In genomic region chr11:120465521-120465920, GRCm38 (mm10) we compare ENCODE assay signal across 14 mouse cellular contexts. TPM values are rescaled to one million over a fixed set of nuclear protein-coding genes. Genes with fewer than 3 reads are reported as not detected.
DNase-seq lines count a peak whose midpoint lies in the region; ATAC-seq lines count a peak whose summit lies in the region.
"Had no signal": no experiment of that assay in that cellular context is flagged by ENCODE, and none has a peak within 500 bp of the region (broad histone marks: within the 10 kb centered on the region; RNA-seq: fewer than 3 reads in every experiment).

No protein-coding gene starts in this region.

- no peak overlapping the region for H3K9ac ChIP-seq in hindbrain, embryonic 16.5 days (ENCODE audit: low read depth, low read length)
- no peak overlapping the region for H3K9ac ChIP-seq in midbrain, embryonic 13.5 days (replicated peaks)
- no peak overlapping the region for H3K9ac ChIP-seq in midbrain, embryonic 14.5 days (replicated peaks; ENCODE audit: low read length)
- H3K9ac ChIP-seq in embryonic facial prominence, embryonic 15.5 days, result 0 out of 2 replicates have a peak overlapping the region, but pooled peaks have one; percentile 6
- no peak overlapping the region for H3K9ac ChIP-seq in neural tube, embryonic 13.5 days

- H3K4me2 ChIP-seq in hindbrain, embryonic 16.5 days (ENCODE audit: low read length), result no peak overlapping the region
- peak overlapping the region; percentile 98; the same call in 1 of the 2 replicates for H3K4me2 ChIP-seq in midbrain, embryonic 13.5 days (replicated peaks)
- no peak overlapping the region for H3K4me2 ChIP-seq in midbrain, embryonic 14.5 days (ENCODE audit: low read length)
- no peak overlapping the region for H3K4me2 ChIP-seq in embryonic facial prominence, embryonic 15.5 days (replicated peaks)
- peak overlapping the region; percentile 98 for H3K4me2 ChIP-seq in neural tube, embryonic 13.5 days

- peaks cover 26% of the 10 kb centered on the region for H3K4me1 ChIP-seq in hindbrain, embryonic 10.5 days (replicated peaks)
- H3K4me1 ChIP-seq in hindbrain, embryonic 16.5 days (ENCODE audit: control insufficient read depth, insufficient read depth, low read depth, low read length), result peaks cover 21% of the 10 kb centered on the region
- H3K4me1 ChIP-seq in midbrain, embryonic 13.5 days (replicated peaks), result peaks cover 26% of the 10 kb centered on the region
- peaks cover 20% of the 10 kb centered on the region for H3K4me1 ChIP-seq in midbrain, embryonic 14.5 days (ENCODE audit: control insufficient read depth, insufficient read depth, low read length)
- H3K4me1 ChIP-seq in embryonic facial prominence, embryonic 15.5 days, result peaks cover 24% of the 10 kb centered on the region
- H3K4me1 ChIP-seq in neural tube, embryonic 13.5 days (replicated peaks), result peaks cover 30% of the 10 kb centered on the region

- no peak for DNase-seq in hindbrain, embryonic 10.5 days (ENCODE audit: low spot score)
- DNase-seq in midbrain, embryonic 14.5 days, result no peak
- no peak for DNase-seq in left cerebral cortex, adult 11 months (ENCODE audit: low spot score)
- DNase-seq: cerebellum, adult 18-20 months; embryo, embryonic 11 days; lung, postnatal 4 days had no signal

- no peak overlapping the region for H3K27ac ChIP-seq in hindbrain, embryonic 10.5 days
- H3K27ac ChIP-seq in hindbrain, embryonic 16.5 days (ENCODE audit: low read depth, low read length), result no peak overlapping the region
- no peak overlapping the region for H3K27ac ChIP-seq in midbrain, embryonic 13.5 days
- H3K27ac ChIP-seq in midbrain, embryonic 14.5 days (replicated peaks; ENCODE audit: low read depth, low read length), result no peak overlapping the region
- H3K27ac ChIP-seq in embryonic facial prominence, embryonic 15.5 days (replicated peaks), result no peak overlapping the region
- H3K27ac ChIP-seq in neural tube, embryonic 13.5 days (replicated peaks), result no peak overlapping the region

- H3K27me3 ChIP-seq in hindbrain, embryonic 10.5 days (ENCODE audit: insufficient read depth, poor library complexity, severe bottlenecking), result no peaks in the 10 kb centered on the region
- no peaks in the 10 kb centered on the region for H3K27me3 ChIP-seq in hindbrain, embryonic 16.5 days (replicated peaks; ENCODE audit: control insufficient read depth, insufficient read depth, low read length)
- H3K27me3 ChIP-seq in midbrain, embryonic 13.5 days, result no peaks in the 10 kb centered on the region
- no peaks in the 10 kb centered on the region for H3K27me3 ChIP-seq in midbrain, embryonic 14.5 days (ENCODE audit: control insufficient read depth, insufficient read depth, low read length)
- H3K27me3 ChIP-seq in embryonic facial prominence, embryonic 15.5 days, result no peaks in the 10 kb centered on the region
- H3K27me3 ChIP-seq in neural tube, embryonic 13.5 days, result no peaks in the 10 kb centered on the region

- WGBS in hindbrain, embryonic 10.5 days, result 91% methylated on average over 4 of the region's 4 CpGs
- WGBS in hindbrain, embryonic 16.5 days, result 95% methylated on average over 4 of the region's 4 CpGs
- WGBS in midbrain, embryonic 13.5 days, result 91% methylated on average over 4 of the region's 4 CpGs
- 93% methylated on average over 4 of the region's 4 CpGs for WGBS in midbrain, embryonic 14.5 days
- 89% methylated on average over 4 of the region's 4 CpGs for WGBS in embryonic facial prominence, embryonic 15.5 days
- WGBS in neural tube, embryonic 13.5 days, result 93% methylated on average over 4 of the region's 4 CpGs

- H3K36me3 ChIP-seq in hindbrain, embryonic 10.5 days, result peaks cover 69% of the 10 kb centered on the region
- H3K36me3 ChIP-seq in hindbrain, embryonic 16.5 days (ENCODE audit: control insufficient read depth, insufficient read depth, low read length), result peaks cover 9% of the 10 kb centered on the region
- H3K36me3 ChIP-seq in midbrain, embryonic 13.5 days, result peaks cover 68% of the 10 kb centered on the region
- H3K36me3 ChIP-seq in midbrain, embryonic 14.5 days (ENCODE audit: control insufficient read depth, insufficient read depth, low read length), result peaks cover 60% of the 10 kb centered on the region
- H3K36me3 ChIP-seq in embryonic facial prominence, embryonic 15.5 days, result peaks cover 57% of the 10 kb centered on the region
- peaks cover 65% of the 10 kb centered on the region for H3K36me3 ChIP-seq in neural tube, embryonic 13.5 days

- no peak for ATAC-seq in hindbrain, embryonic 16.5 days
- no peak for ATAC-seq in midbrain, embryonic 13.5 days
- no peak for ATAC-seq in midbrain, embryonic 14.5 days (ENCODE audit: low FRiP score, low TSS enrichment)
- ATAC-seq in embryonic facial prominence, embryonic 15.5 days (ENCODE audit: insufficient number of reproducible peaks, low FRiP score, low TSS enrichment, low read depth), result no peak
- ATAC-seq in neural tube, embryonic 13.5 days (ENCODE audit: low read depth), result no peak
- ATAC-seq in megakaryocyte progenitor cell, adult 5-6 weeks (replicated peaks; ENCODE audit: poor library complexity), result no peak
- ATAC-seq: intestine, postnatal 0 days had no signal

- H3K4me3 ChIP-seq in hindbrain, embryonic 10.5 days, result peak overlapping the region; percentile 94
- H3K4me3 ChIP-seq in hindbrain, embryonic 16.5 days (ENCODE audit: low read length), result no peak overlapping the region
- H3K4me3 ChIP-seq in midbrain, embryonic 13.5 days (replicated peaks), result 0 out of 2 replicates have a peak overlapping the region, but pooled peaks have one; percentile 99
- H3K4me3 ChIP-seq in midbrain, embryonic 14.5 days (replicated peaks; ENCODE audit: low read depth, low read length), result no peak overlapping the region
- H3K4me3 ChIP-seq in embryonic facial prominence, embryonic 15.5 days (replicated peaks), result 0 out of 2 replicates have a peak overlapping the region, but pooled peaks have one; percentile 100
- peak overlapping the region; percentile 86; the same call in 1 of the 2 replicates for H3K4me3 ChIP-seq in neural tube, embryonic 13.5 days

- no peaks in the 10 kb centered on the region for H3K9me3 ChIP-seq in hindbrain, embryonic 10.5 days
- H3K9me3 ChIP-seq in hindbrain, embryonic 16.5 days (ENCODE audit: control insufficient read depth, low read length), result no peaks in the 10 kb centered on the region
- H3K9me3 ChIP-seq in midbrain, embryonic 13.5 days, result no peaks in the 10 kb centered on the region
- no peaks in the 10 kb centered on the region for H3K9me3 ChIP-seq in midbrain, embryonic 14.5 days (ENCODE audit: control insufficient read depth, low read length)
- no peaks in the 10 kb centered on the region for H3K9me3 ChIP-seq in embryonic facial prominence, embryonic 15.5 days (replicated peaks)
- no peaks in the 10 kb centered on the region for H3K9me3 ChIP-seq in neural tube, embryonic 13.5 days

RNA-seq across cellular contexts. Expression of gene Arl16, which starts 1.9 kb away (rescaled TPM):
- 59.6 and 62.3 TPM in 2 replicates for polyA plus RNA-seq in hindbrain, embryonic 10.5 days (2016; fragmentation: Nextera tagmentation; extraction: Ambion mirVana)
- 60.5 and 68.1 TPM in 2 replicates for polyA plus RNA-seq in hindbrain, embryonic 16.5 days (2015; fragmentation: Nextera tagmentation; extraction: Ambion mirVana)
- 64.7 and 67.8 TPM in 2 replicates for polyA plus RNA-seq in midbrain, embryonic 13.5 days (2015; fragmentation: Nextera tagmentation; extraction: Ambion mirVana)
- 48.8 and 56.9 TPM in 2 replicates for polyA plus RNA-seq in midbrain, embryonic 14.5 days (2014; fragmentation: Nextera tagmentation; extraction: Ambion mirVana)
- polyA plus RNA-seq in embryonic facial prominence, embryonic 15.5 days (2015; fragmentation: Nextera tagmentation; extraction: Ambion mirVana), result 57.1 and 57.8 TPM in 2 replicates
- polyA plus RNA-seq in neural tube, embryonic 13.5 days (2015; fragmentation: Nextera tagmentation; extraction: Ambion mirVana), result 64.8 and 70.8 TPM in 2 replicates
- 13.8 and 19.8 TPM in 2 replicates for total RNA-seq in megakaryocyte progenitor cell, adult 5-6 weeks (2015)
- 18.8 and 20.2 TPM in 2 replicates for total RNA-seq in megakaryocyte progenitor cell, adult 5-6 weeks (2017)

RNA-seq across cellular contexts. Expression of gene Ccdc137, which starts 7.6 kb away (rescaled TPM):
- polyA plus RNA-seq in hindbrain, embryonic 10.5 days (2016; fragmentation: Nextera tagmentation; extraction: Ambion mirVana), result 34.4 and 37.3 TPM in 2 replicates
- polyA plus RNA-seq in hindbrain, embryonic 16.5 days (2015; fragmentation: Nextera tagmentation; extraction: Ambion mirVana), result 23.5 and 25.9 TPM in 2 replicates
- 26.1 and 28.7 TPM in 2 replicates for polyA plus RNA-seq in midbrain, embryonic 13.5 days (2015; fragmentation: Nextera tagmentation; extraction: Ambion mirVana)
- 17.8 and 19.9 TPM in 2 replicates for polyA plus RNA-seq in midbrain, embryonic 14.5 days (2014; fragmentation: Nextera tagmentation; extraction: Ambion mirVana)
- polyA plus RNA-seq in embryonic facial prominence, embryonic 15.5 days (2015; fragmentation: Nextera tagmentation; extraction: Ambion mirVana), result 32.4 and 38.5 TPM in 2 replicates
- polyA plus RNA-seq in neural tube, embryonic 13.5 days (2015; fragmentation: Nextera tagmentation; extraction: Ambion mirVana), result 26.3 and 26.9 TPM in 2 replicates
- total RNA-seq in megakaryocyte progenitor cell, adult 5-6 weeks (2015), result 24.9 and 27.2 TPM in 2 replicates
- 57.1 and 58.3 TPM in 2 replicates for total RNA-seq in megakaryocyte progenitor cell, adult 5-6 weeks (2017)

RNA-seq across cellular contexts. Expression of gene Oxld1, which starts 7.7 kb away (rescaled TPM):
- polyA plus RNA-seq in hindbrain, embryonic 10.5 days (2016; fragmentation: Nextera tagmentation; extraction: Ambion mirVana), result 12.5 and 13.2 TPM in 2 replicates
- polyA plus RNA-seq in hindbrain, embryonic 16.5 days (2015; fragmentation: Nextera tagmentation; extraction: Ambion mirVana), result 10.8 and 15.8 TPM in 2 replicates
- 10.6 and 12.5 TPM in 2 replicates for polyA plus RNA-seq in midbrain, embryonic 13.5 days (2015; fragmentation: Nextera tagmentation; extraction: Ambion mirVana)
- 11.2 and 12.5 TPM in 2 replicates for polyA plus RNA-seq in midbrain, embryonic 14.5 days (2014; fragmentation: Nextera tagmentation; extraction: Ambion mirVana)
- 14.0 and 15.5 TPM in 2 replicates for polyA plus RNA-seq in embryonic facial prominence, embryonic 15.5 days (2015; fragmentation: Nextera tagmentation; extraction: Ambion mirVana)
- 8.5 and 10.4 TPM in 2 replicates for polyA plus RNA-seq in neural tube, embryonic 13.5 days (2015; fragmentation: Nextera tagmentation; extraction: Ambion mirVana)
- total RNA-seq in megakaryocyte progenitor cell, adult 5-6 weeks (2015), result 10.4 and 10.7 TPM in 2 replicates
- total RNA-seq in megakaryocyte progenitor cell, adult 5-6 weeks (2017), result 9.7 and 14.8 TPM in 2 replicates

RNA-seq across cellular contexts. Expression of gene Pde6g, which starts 12.2 kb away (rescaled TPM):
- 0.31 and 0.35 TPM in 2 replicates for polyA plus RNA-seq in hindbrain, embryonic 10.5 days (2016; fragmentation: Nextera tagmentation; extraction: Ambion mirVana)
- polyA plus RNA-seq in hindbrain, embryonic 16.5 days (2015; fragmentation: Nextera tagmentation; extraction: Ambion mirVana), result 0.30 TPM in 1 of 2 replicates, not detected in the other
- 0.19 and 0.30 TPM in 2 replicates for polyA plus RNA-seq in midbrain, embryonic 13.5 days (2015; fragmentation: Nextera tagmentation; extraction: Ambion mirVana)
- 0.32 TPM in 1 of 2 replicates, not detected in the other for polyA plus RNA-seq in midbrain, embryonic 14.5 days (2014; fragmentation: Nextera tagmentation; extraction: Ambion mirVana)
- 0.26 and 0.31 TPM in 2 replicates for polyA plus RNA-seq in embryonic facial prominence, embryonic 15.5 days (2015; fragmentation: Nextera tagmentation; extraction: Ambion mirVana)
- 0.29 and 0.34 TPM in 2 replicates for polyA plus RNA-seq in neural tube, embryonic 13.5 days (2015; fragmentation: Nextera tagmentation; extraction: Ambion mirVana)
- 0.27 and 0.32 TPM in 2 replicates for total RNA-seq in megakaryocyte progenitor cell, adult 5-6 weeks (2015)
- total RNA-seq in megakaryocyte progenitor cell, adult 5-6 weeks (2017), result not detected in 2 replicates
- total RNA-seq: granulocyte monocyte progenitor cell, adult 5-6 weeks had no signal
- polyA plus RNA-seq: thymus, postnatal 0 days had no signal

RNA-seq across cellular contexts. Expression of gene Mrpl12, which starts 18.9 kb away (rescaled TPM):
- 171 and 186 TPM in 2 replicates for polyA plus RNA-seq in hindbrain, embryonic 10.5 days (2016; fragmentation: Nextera tagmentation; extraction: Ambion mirVana)
- polyA plus RNA-seq in hindbrain, embryonic 16.5 days (2015; fragmentation: Nextera tagmentation; extraction: Ambion mirVana), result 135 and 137 TPM in 2 replicates
- polyA plus RNA-seq in midbrain, embryonic 13.5 days (2015; fragmentation: Nextera tagmentation; extraction: Ambion mirVana), result 111 and 113 TPM in 2 replicates
- polyA plus RNA-seq in midbrain, embryonic 14.5 days (2014; fragmentation: Nextera tagmentation; extraction: Ambion mirVana), result 113 and 151 TPM in 2 replicates
- polyA plus RNA-seq in embryonic facial prominence, embryonic 15.5 days (2015; fragmentation: Nextera tagmentation; extraction: Ambion mirVana), result 118 and 126 TPM in 2 replicates
- 123 and 124 TPM in 2 replicates for polyA plus RNA-seq in neural tube, embryonic 13.5 days (2015; fragmentation: Nextera tagmentation; extraction: Ambion mirVana)
- 107 and 121 TPM in 2 replicates for total RNA-seq in megakaryocyte progenitor cell, adult 5-6 weeks (2015)
- 136 and 142 TPM in 2 replicates for total RNA-seq in megakaryocyte progenitor cell, adult 5-6 weeks (2017)

Comparison
In these comparisons a context has a peak if more than half of its experiments do, and no peak if none do; other contexts are left out.
1. H3K4me3 ChIP-seq: peak in hindbrain, embryonic 10.5 days (single experiment), midbrain, embryonic 13.5 days (single experiment), embryonic facial prominence, embryonic 15.5 days (single experiment) and neural tube, embryonic 13.5 days (single experiment); none in hindbrain, embryonic 16.5 days (single experiment) and midbrain, embryonic 14.5 days (single experiment).
2. H3K4me2 ChIP-seq: peak in midbrain, embryonic 13.5 days (single experiment) and neural tube, embryonic 13.5 days (single experiment); none in hindbrain, embryonic 16.5 days (single experiment), midbrain, embryonic 14.5 days (single experiment) and embryonic facial prominence, embryonic 15.5 days (single experiment).